Mouse (Mus musculus): ENCODE results near the gene P2ry6.

- TF ChIP-seq CTCF (IDR thresholded peaks at IDR 0.05; ENCODE audit: low read depth, low read length): no peak
- no peak for TF ChIP-seq POLR2A (IDR thresholded peaks at IDR 0.05; ENCODE audit: insufficient read depth, low read length)
- no peak for TF ChIP-seq EP300 (IDR thresholded peaks at IDR 0.05; ENCODE audit: insufficient read depth, low read depth, low read length)
Measured at GRCm38 (mm10) chr7:100924200-100924599, 50.2 kb downstream of the P2ry6 start.
